Mouse (Mus musculus): ENCODE data around the gene Cdyl.

The Cdyl gene

DNA sequence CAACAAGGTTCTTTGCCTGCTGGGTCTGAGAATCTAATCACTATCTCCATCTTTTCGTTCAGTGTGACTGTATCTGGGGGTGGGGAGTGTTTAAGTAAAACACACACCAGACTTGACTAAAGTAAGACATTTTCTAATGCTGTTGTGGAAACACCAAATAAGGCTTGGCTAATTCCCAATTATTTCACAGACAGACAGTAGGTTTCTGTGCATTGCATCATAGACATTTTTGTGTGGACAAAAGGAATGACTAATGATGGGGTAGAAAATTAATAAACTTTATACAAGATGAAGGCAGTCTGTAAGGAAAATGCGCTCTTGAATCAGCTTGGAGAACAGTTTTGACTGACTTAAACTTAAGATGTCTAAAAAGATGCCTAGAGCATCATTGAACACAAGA is 100.7 kb downstream of the Cdyl start:
- DNase-seq (ENCODE audit: low spot score): no peak

DNA sequence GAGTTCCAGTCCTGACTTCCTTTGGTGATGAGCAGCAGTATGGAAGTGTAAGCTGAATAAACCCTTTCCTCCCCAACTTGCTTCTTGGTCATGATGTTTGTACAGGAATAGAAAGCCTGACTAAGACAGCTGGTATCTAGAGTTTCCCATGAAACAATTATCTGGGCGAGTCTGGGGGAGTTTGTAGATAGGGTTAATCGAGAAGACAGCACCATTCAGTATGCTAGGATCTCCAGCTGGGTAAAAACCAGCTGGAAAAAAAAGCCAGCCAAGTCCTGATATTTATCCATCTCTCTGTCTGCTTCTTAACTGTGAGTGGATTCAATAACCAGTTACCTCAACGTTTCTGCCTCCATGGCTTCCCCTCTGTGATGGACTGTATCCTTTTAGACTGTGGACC is 104.9 kb downstream of the Cdyl start:
- no peak for DNase-seq (ENCODE audit: low spot score)

DNA sequence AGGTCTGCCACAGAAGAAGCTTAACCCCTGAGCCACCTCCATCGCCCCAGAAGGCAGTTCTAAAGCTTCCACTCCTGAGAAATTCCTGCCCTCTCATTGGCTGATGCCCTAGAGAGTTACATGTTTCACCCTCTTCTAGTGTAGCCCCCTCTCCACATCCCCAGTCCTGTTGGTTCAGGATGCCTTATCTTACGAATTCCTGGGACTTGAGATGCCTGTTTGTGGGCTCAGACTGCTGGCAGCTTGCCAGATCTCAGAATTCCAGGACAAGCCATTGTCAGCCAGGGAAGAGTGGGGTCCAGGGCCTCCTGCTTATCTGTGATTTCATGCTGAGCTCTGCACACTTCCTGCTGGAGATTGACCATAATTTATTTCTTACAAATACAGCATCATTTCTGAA is 106.2 kb downstream of the Cdyl start:
- no peak for DNase-seq (ENCODE audit: low spot score)

DNA sequence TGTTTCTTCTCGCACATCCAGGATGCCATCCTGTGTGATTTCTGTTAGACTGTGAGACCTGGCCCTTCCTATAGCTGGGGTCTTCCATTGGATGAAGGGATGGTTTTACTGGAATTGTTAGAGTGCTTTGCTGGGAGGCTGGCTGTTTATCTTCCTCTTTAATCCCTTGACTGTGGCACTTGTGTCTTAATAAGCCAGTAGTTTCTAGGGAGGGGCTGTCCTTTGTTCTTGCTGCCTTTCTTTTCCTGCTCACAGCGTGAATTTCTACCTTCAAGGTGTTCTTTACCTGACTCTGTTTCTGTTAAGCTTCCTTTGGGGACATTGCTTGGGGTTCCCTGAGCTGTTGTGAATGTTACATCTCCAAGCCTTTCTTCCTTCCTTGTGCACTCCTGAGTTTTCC is 110.0 kb downstream of the Cdyl start:
- DNase-seq (ENCODE audit: low spot score): no peak

DNA sequence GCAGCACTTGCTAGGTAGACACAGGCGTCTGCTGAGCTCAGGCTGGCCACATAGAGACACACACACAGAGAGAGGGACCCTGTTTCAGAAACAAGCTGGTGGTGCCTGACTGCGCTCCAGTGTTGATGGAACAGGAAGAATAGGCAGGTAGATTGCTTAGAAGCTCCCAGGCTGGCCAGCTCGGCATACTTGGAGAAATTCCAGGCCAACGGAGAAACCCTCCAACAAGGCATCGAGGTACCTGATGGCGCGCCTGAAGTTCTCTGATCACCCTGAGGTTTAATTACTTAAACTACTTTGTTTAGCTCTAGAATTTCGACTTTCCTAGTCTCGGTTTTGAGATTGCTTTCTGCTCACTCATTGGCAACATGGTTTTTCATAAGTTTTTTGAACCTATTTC is 110.8 kb downstream of the Cdyl start:
- DNase-seq (ENCODE audit: low spot score): no peak

DNA sequence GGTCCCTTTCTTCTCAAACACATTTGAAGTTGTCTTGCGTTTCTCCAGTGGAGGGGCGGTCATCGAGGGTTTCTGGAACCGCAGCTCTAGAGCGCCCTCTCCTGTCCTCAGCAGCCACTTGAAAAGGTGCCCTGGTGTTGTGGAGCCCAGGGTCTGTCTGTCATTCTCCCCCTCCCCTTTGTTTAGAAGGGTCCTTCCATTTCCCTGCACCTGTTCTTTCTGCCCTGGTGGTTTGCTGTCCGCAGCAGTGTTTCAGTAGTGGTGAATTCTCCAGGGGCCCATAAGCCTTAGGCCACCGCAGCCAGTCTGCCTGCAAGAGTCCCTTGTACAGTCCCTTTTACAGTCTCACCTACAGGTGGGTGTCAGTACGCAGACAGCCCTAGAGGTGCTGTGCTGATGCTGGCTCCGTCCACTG is 112.3 kb downstream of the Cdyl start:
- peak; percentile 22 for DNase-seq (ENCODE audit: low spot score)

DNA sequence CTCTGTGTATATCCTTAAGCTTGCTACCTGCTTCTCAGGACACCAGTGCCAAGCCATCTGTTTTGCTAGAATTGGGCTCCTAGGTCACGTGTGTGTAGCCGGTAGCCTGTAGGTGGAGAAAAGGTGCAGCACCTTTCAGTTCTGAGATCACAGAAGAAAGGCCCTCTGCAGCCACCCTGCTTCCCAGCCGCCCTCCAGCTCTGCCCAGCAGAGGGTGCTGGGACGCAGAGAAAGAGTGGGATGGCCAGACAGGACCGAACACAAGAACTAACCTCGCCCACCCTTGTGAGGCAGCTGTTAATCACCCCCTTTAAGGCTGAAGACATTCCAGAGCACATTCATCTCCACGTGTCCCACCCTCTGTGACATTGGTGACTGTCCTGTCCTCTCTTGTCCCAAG is 114.1 kb downstream of the Cdyl start:
- no peak for DNase-seq (ENCODE audit: low spot score)

DNA sequence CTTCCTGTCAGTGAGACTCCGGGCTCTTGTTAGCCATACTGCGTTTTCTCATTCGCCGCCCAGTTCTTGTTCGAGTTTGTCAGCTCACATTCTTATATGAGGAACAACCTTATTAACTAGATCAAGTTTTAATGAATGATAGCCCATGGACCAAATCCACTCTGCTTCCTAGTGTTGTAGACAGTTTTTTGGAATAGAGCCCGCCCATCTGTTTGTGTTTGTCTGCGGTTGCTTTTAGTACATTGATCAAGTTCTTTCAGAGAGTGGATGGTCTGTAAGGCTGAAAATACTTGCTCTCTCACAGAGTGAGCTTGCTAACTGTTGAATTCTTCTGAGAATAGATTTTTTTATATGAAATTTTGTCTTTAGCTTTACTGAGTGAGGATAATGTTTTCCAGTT is 116.5 kb downstream of the Cdyl start:
- no peak for DNase-seq (ENCODE audit: low spot score)

DNA sequence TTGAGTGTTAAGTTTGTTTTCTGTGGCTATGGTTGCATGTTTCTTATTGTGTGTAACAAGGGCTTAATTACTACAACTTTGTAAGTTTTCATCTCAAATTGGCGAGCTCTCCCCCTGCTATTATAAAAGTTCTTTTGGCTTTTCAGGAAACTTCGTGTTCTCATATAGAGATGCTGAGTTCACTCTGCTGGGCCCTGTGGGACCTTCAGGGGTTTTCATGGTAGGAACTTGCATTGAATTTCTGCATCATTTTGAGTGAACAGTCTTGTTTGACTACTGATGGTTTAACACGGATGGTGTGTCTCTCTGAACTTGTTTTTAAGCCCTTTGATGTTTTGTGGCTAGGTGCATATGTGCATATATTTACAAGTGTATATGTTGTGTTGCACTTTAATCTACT is 121.1 kb downstream of the Cdyl start:
- no peak for DNase-seq (ENCODE audit: low spot score)

DNA sequence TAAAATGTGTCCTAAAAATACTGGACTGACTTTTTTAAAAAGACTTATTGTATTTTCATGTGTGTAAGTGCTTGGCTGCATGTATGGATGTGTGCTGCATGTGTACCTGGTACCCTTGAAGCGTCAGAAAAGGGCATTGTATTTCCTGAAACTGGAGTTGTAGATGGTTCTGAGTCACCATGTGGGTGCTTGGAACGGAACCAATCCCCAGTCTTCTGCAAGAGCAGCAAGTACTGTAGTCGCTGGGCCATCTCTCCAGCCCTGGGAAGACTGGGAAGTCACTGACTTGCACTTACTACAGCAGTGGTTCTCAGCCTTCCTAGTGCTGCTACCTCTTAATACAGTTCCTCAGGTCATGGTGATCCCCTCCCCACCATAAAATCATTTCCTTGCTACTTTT is 122.1 kb downstream of the Cdyl start:
- no peak for DNase-seq (ENCODE audit: low spot score)

DNA sequence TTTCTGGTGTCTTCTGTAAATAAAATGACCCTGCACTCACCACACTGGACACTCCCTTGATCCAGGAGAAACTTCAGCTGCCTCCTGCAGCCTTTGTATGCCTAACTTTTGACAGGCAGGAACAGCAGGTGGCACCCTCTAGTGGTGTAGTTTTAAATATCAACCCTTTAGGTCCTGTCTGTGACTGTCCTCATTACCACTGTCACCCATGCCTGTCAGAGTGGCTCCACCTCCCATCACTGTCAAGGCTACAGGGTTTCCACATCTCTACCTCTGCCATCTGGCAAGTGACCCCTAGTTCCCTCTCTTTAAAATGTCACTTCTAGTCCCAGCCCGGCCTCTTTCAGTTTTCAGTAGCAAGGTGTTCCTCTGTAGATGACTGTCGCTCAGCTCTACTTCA is 123.3 kb downstream of the Cdyl start:
- DNase-seq (ENCODE audit: low spot score): peak; percentile 34

DNA sequence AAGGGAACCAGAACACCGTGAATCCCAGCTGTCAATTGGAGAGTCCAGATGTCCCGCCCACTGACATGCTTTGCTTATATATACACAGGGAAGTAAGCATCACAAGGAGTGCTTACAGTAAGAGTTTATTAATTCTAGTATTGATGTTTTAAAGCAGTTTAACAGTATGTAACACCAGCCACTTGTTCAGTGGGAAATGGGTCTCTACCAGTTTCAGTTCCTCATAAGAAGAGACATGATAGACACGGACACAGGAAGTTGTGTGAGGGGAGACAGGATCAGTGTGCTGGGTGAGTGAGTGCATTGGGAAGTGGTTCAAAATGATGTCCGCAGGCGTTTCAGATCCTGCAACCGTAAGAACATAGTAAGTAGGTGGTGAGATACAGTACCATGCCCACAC is 123.9 kb downstream of the Cdyl start:
- no peak for DNase-seq (ENCODE audit: low spot score)

DNA sequence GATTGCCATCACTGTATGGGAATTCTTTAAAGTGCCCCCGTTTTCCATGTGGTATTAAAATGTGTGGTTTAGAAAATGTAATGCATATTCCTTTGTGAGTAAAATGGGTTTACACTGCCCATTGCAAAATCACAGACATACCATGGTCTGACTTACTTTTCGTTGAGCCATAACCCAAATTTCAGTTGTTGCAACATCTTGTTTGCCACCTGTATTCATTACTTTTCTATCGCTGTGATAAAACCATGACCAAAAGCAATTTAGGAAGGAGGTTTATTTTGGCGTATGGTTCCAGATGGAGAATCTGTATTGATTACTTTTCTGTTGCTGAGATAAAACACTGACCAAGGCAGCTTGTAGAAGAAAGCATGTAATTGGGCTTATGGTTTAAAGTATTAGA is 124.6 kb downstream of the Cdyl start:
- no peak for DNase-seq (ENCODE audit: low spot score)

DNA sequence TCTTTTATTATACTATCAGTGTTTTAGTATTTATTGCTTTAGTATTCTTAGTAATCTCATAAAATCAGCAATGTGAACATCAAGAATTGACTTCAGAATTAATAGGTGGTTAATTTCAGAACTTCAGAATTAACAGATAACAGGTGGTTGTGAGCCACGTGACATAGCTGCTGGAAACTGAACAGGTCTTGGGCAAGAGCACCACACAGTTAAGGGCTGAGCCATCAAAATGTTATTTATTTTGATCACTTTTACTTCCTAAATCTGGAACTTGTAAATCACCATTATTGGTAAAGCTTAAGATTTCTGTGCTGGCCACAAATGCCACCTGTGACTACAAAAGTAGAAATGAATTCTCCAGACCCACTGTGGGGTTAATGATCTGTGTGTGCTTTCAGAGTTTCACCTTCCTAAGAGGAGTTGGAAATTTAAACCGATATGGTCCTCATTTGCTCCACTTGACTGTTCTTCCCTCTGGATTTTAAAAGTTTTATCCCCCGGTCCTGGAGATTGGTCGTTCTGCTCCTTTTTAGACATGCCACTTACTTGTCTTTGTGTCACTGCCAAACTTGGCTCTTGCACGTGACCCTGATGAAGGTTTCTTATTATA is 125.8 kb downstream of the Cdyl start:
- no peak for DNase-seq (ENCODE audit: low spot score)

DNA sequence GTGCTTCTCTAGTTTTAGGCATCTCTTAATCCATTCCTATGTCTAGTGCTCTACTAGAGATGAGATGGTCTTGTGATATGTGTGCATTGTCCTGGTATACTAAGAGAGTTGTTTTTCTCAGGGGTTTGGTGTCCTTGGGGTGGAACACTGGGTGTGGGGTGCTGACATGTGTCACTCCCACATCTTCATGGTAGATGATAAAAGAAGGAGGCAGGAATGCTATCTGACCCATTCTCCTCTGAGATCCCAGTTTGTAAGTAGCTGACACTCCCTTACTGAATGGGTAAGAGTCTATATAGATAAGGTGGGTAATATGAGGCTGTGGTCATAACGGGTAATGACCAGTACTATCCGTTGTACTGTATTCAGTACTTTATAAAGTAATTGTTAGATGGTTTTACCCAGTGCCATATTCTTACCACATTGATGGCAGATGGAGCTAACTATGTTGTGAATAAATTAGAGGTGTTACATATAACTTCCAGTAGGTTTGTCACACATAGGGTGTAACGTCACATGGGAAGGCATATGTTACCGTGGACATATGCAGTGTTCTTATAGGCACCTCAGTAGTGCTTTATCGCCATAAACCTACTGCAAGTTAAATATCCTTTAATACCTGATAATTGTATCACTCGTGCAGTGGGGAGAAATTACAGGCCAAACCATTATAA is 127.2 kb downstream of the Cdyl start:
- no peak for DNase-seq (ENCODE audit: low spot score)

DNA sequence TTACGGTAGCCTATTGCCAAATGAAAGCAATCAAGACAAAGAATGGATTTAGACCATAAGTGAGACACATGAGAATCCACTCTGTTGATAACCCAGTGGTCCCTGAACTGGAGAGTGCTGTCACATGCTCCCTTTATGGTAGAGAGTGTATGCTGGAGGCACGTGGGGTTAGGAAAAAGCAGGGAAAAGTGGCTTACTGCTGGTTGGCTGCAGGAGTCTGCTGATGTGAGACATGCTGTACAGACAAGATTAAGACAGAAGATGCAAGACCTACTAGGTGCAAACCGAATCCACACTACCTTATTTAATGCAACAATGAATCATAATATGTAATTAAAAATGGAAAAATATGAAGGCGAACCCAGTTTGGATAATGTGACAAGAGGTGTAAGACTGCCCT is 129.9 kb downstream of the Cdyl start:
- DNase-seq (ENCODE audit: low spot score): no peak

DNA sequence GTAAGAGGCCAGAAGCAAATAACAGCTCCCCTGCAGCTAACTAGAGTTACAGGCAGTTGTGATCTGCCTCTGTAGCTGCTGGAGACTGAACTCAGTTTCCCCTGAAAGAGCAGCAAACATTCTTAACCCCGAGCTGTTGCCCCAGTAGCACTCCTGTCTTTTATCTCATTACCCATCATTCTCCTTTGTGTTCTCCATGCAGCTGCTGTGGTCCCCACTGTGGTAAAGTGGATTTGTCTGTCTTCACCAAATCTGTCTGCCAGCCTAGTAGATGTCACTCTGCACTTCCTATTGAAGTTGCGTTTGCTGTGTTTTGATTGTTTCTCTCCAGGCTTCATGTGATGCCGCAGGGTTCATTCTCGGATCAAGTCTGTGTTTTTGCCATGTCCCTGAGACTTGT is 130.8 kb downstream of the Cdyl start:
- no peak for DNase-seq (ENCODE audit: low spot score)

DNA sequence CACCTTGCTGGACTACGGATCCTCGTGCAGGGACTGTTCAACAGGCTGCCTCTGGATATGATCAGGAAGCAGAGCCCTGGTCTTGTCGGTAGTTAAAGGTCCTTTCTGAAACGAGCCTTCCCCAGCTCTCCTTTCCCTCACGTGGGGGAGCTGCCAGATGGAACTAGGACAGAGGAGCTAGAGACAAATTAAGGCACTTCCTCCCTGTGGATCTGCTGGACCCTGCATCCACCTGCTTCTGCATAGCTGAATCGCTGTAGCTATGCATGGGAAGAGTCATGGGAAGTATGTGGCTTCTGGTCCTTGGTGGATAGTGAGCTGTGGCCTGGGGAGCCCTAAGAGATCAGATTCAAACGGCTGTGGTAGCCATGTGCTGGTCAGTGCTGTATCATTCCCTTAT is 134.7 kb downstream of the Cdyl start:
- no peak for DNase-seq (ENCODE audit: low spot score)

DNA sequence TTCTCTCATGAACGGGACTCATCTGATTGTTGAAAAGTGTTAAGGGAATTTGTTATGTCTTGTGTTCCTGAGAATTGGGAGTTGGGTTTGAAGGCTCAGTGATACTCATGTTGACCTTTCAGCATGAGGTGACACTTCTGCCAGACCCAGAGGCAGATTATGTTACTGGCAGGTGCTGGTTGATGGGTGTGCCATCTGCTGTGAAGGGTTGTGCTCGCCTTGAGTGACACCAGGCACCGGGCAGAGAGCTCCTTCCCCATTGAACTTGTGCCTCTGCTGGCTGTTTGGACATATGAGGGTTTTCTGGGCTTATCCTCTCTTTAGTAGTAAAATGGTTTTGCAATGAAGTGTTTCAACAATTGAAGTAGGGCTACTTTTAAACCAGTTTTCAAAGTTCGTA is 135.1 kb downstream of the Cdyl start:
- DNase-seq (ENCODE audit: low spot score): no peak

DNA sequence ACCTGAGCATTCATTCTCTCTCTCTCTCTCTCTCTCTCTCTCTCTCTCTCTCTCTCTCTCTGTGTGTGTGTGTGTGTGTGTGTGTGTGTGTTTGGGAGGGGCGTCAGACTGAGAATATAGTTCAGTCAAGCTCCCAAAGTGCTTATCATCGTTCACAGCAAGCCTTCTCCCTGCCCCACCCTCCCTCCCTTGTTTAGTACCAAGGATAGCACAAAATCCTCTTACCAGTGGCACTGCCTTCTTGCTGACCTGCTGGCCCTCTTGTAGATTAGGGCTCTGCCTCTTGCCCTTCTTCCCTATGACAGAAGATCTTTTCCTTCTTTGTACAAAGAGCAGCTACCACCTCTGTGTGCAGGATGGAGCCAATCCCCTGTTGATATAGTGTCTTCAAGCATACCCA is 136.3 kb downstream of the Cdyl start:
- no peak for DNase-seq (ENCODE audit: low spot score)

DNA sequence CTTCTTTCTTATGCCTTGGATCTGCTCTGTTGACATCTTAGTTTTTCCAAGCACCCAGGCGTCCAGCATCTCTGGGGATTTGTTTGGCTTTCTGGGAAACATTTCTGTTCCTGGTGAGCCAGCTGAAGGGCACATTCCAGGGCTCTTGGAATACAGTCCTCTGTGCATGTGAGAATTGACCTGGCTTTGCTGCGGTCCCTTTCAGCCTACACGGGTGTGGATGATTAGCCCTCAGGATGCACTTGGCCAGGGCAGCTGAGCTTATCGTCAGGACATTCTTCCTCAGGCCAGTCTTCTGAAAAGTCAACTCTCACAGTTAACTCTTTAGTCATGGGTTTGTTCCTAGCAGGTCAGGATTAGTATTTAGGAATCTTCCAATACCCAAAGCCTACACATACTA is 136.7 kb downstream of the Cdyl start:
- no peak for DNase-seq (ENCODE audit: low spot score)

DNA sequence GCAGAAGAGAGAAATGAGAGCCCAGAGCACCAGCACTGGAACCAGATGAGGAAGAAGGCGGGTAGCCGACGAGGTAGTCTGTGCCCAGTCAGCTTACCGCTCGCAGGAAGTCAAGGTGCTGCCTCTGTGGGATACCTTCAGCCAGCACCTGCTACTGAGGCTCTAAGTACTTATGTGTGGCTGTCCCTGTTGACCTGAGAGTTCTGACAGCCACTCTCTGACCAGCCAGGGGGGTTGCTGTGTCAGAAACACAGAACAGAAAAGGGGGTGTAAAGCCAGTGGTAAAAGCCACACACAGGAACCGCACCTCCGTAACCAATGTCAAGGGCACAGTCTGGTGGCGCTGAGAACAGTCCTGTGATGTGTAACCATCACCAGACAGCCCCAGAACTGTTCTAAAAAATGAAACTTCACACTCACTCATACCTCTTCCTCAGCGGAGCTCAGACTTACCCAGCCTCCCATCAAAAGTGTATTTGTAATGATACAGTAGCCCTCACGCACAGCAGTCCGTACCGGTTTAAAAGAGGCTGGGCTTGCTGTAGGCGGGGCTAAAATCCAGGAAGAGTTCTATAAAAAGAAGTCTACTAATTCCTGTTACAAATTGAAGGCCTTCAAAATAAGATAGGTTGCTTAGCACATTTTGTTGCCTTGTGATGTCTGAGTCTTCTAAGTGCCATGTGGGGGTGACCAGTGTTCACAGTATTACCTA is 138.3 kb downstream of the Cdyl start:
- DNase-seq (ENCODE audit: low spot score): no peak

DNA sequence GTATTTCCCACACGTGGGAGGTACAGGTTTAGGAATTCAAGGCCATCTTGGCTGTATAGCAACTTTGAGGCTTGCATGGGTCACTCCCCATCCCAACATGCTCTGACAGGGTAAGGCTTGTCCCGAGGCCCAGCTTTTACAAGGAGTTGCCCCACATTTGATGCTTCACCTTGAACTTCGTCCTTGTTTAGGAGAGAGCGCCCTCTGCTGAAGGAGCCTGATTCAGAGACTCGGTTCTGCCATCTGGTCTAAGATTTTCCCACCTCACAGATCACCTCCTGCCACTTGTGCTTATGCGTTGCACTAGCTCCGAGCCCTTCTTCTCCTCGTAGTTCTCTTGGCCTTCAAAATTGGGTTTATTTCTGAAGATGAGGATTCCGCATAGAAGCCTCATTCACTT is 139.0 kb downstream of the Cdyl start:
- DNase-seq (ENCODE audit: low spot score): peak; percentile 55

DNA sequence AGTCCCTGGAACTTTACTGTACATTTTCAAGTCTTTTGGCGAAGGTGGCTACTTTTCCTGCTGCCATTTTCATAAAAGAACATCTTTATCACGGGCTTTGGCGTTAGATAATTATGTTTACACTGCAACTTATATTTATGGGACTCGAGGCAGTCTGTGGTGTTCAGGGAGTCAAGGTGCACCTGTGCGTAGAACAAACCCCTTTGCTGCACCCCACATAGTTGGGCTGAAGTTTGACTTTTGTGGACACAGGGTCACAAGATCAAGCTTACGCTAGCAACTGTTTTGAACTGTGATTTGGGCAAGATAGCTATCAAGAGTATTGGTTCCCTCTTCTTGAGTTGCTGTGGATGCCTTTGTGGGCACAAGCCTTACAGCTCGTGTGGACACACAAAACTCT is 140.6 kb downstream of the Cdyl start:
- no peak for DNase-seq (ENCODE audit: low spot score)

All from urinary bladder, postnatal 14 days (tissue).